Mouse (Mus musculus): ENCODE measurements at regions not wholly inside any gene's neighbourhood (a gene's known extent, or its start where the extent isn't known, plus 50 kb on each side); places are given as distances from the start of the nearest gene placed in this dataset.

- no peak for DNase-seq
Observed at GRCm38 (mm10) chr15:88213356-88213755, 386.7 kb upstream of the Zdhhc25 start.

- DNase-seq: no peak
Observed at GRCm38 (mm10) chr15:88214286-88214685, 385.8 kb upstream of the Zdhhc25 start.

GRCm38 (mm10) chr15:88229456-88229855, 370.6 kb upstream of the Zdhhc25 start:
- no peak for DNase-seq

- DNase-seq: no peak
Observed at GRCm38 (mm10) chr15:88244606-88245005, 355.5 kb upstream of the Zdhhc25 start.

- DNase-seq: no peak
Observed at GRCm38 (mm10) chr15:88245496-88246246, 354.4 kb upstream of the Zdhhc25 start.

GRCm38 (mm10) chr15:88247974-88248625, 352.0 kb upstream of the Zdhhc25 start:
- DNase-seq: peak; percentile 92

GRCm38 (mm10) chr15:88288051-88288450, 312.1 kb upstream of the Zdhhc25 start:
- no peak for DNase-seq

GRCm38 (mm10) chr15:88288696-88289095, 311.4 kb upstream of the Zdhhc25 start:
- no peak for DNase-seq

GRCm38 (mm10) chr15:88290740-88291363, 309.2 kb upstream of the Zdhhc25 start:
- no peak for DNase-seq

- no peak for DNase-seq
Observed at GRCm38 (mm10) chr15:88299061-88299460, 301.0 kb upstream of the Zdhhc25 start.

- DNase-seq: no peak
Observed at GRCm38 (mm10) chr15:88311158-88311557, 288.9 kb upstream of the Zdhhc25 start.

- no peak for DNase-seq
Observed at GRCm38 (mm10) chr15:88314810-88315459, 285.2 kb upstream of the Zdhhc25 start.

- DNase-seq: no peak
Observed at GRCm38 (mm10) chr15:88318048-88318447, 282.1 kb upstream of the Zdhhc25 start.

GRCm38 (mm10) chr15:88319527-88319926, 280.6 kb upstream of the Zdhhc25 start:
- peak; percentile 13 for DNase-seq

GRCm38 (mm10) chr15:88323584-88324375, 276.3 kb upstream of the Zdhhc25 start:
- no peak for DNase-seq

- no peak for DNase-seq
Observed at GRCm38 (mm10) chr15:88325108-88325507, 275.0 kb upstream of the Zdhhc25 start.

- no peak for DNase-seq
Observed at GRCm38 (mm10) chr15:88353206-88353605, 246.9 kb upstream of the Zdhhc25 start.

- no peak for DNase-seq
Observed at GRCm38 (mm10) chr15:88360375-88361035, 239.6 kb upstream of the Zdhhc25 start.

- DNase-seq: no peak
Observed at GRCm38 (mm10) chr15:88361351-88361750, 238.8 kb upstream of the Zdhhc25 start.

- no peak for DNase-seq
Observed at GRCm38 (mm10) chr15:88362966-88363365, 237.1 kb upstream of the Zdhhc25 start.

GRCm38 (mm10) chr15:88370366-88370765, 229.7 kb upstream of the Zdhhc25 start:
- DNase-seq: no peak

Measured in adrenal gland, postnatal 14 days (tissue).